Mouse (Mus musculus) cerebellum, adult 2 months (tissue): ENCODE results near the gene St3gal5. TPM values are rescaled to one million over a fixed set of nuclear protein-coding genes. Genes with fewer than 3 reads are reported as not detected.
A peak's percentile ranks its signal among the peaks of the same experiment; 100 is the strongest.

Source experiments
- DNase-seq, 2 experiments: peaks; one replicate each; pipeline ENCODE4 v3.0.0; 2021
- H3K27ac ChIP-seq: fragments of 200-500 bp; 2 replicates; pipeline ENCODE4 v1.5.1; 2012; ENCODE audit warnings: low read length, control low read depth, inconsistent platforms; ENCODE audit not compliant: insufficient read depth
- H3K27me3 ChIP-seq: fragments of 200-500 bp; 2 replicates; pipeline ENCODE4 v1.6.1; 2012; ENCODE audit warnings: inconsistent platforms, mild to moderate bottlenecking, low read length, moderate library complexity; ENCODE audit not compliant: control insufficient read depth, insufficient read depth
- H3K4me1 ChIP-seq: fragments of 200-500 bp; 2 replicates; pipeline ENCODE4 v1.6.1; 2011; ENCODE audit warnings: low read length; ENCODE audit not compliant: control insufficient read depth, insufficient read depth
- H3K4me3 ChIP-seq: fragments of 200-500 bp; replicated peaks from 2 replicates; pipeline ENCODE3; 2011; ENCODE audit warnings: mild to moderate bottlenecking, low read depth, low read length, control low read depth; ENCODE audit not compliant: insufficient read depth
- CTCF ChIP-seq: fragments of 200-500 bp; IDR thresholded peaks from 2 replicates; pipeline ENCODE4 v1.5.1; 2011; ENCODE audit warnings: low read depth, mild to moderate bottlenecking, control low read depth, low read length, moderate library complexity, borderline replicate concordance; ENCODE audit not compliant: insufficient read depth
- POLR2A ChIP-seq: fragments of 200-500 bp; IDR thresholded peaks from 2 replicates; pipeline ENCODE4 v1.6.1; 2011; ENCODE audit warnings: low read length, control low read depth, borderline replicate concordance; ENCODE audit not compliant: insufficient read depth
- whole genome bisulfite sequencing: fragments of 180-500 bp; shearing (Covaris S2); methylation state at CpG from one replicate; pipeline ENCODE4 v1.1.7; 2018; 5-methylcytosine and 5-hydroxymethylcytosine counted together
- polyA plus RNA-seq: library from polyadenylated mRNA; depleted of rRNA; stranded (reverse); fragments of >200 nt; gene quantifications from 2 replicates; pipeline ENCODE4 v1.2.3, GENCODE M21; 2012

Gene St3gal5
- polyA plus RNA-seq, 1 experiment = 129 TPM

GRCm38 (mm10) chr6:72100171-72100570 is 2.8 kb downstream of the St3gal5 start:
- Histone ChIP-seq H3K4me1 (peaks cover 22% of the 10 kb centered on the region), H3K4me3 (peak overlapping the region; percentile 99), H3K27me3 (no peaks in the 10 kb centered on the region), H3K27ac (peak overlapping the region; percentile 63; the same call in 1 of the 2 replicates)
- TF ChIP-seq CTCF (no peak), POLR2A (no peak)
- no peak for DNase-seq
- WGBS = 17% methylated on average over 5 of the region's 5 CpGs

GRCm38 (mm10) chr6:72100939-72101338 is 3.5 kb downstream of the St3gal5 start:
- Histone ChIP-seq H3K27me3 (no peaks in the 10 kb centered on the region), H3K27ac (peak overlapping the region; percentile 63), H3K4me1 (peaks cover 22% of the 10 kb centered on the region), H3K4me3 (peak overlapping the region; percentile 75)
- DNase-seq = no peak
- WGBS = 13% methylated on average over 8 of the region's 8 CpGs
- TF ChIP-seq POLR2A (no peak), CTCF (no peak)

GRCm38 (mm10) chr6:72101386-72101785 is 4.0 kb downstream of the St3gal5 start:
- DNase-seq = no peak
- Histone ChIP-seq H3K4me3 (peak overlapping the region; percentile 75), H3K27ac (peak overlapping the region; percentile 49; the same call in 1 of the 2 replicates), H3K27me3 (no peaks in the 10 kb centered on the region), H3K4me1 (peaks cover 22% of the 10 kb centered on the region)
- no peak for TF ChIP-seq POLR2A
- no peak for TF ChIP-seq CTCF
- WGBS = 6% methylated on average over 4 of the region's 4 CpGs

GRCm38 (mm10) chr6:72102066-72102465 is 4.7 kb downstream of the St3gal5 start:
- DNase-seq = no peak
- no peak for TF ChIP-seq CTCF
- peak overlapping the region; percentile 19 for H3K4me3 ChIP-seq
- H3K27me3 ChIP-seq = no peaks in the 10 kb centered on the region
- peaks cover 25% of the 10 kb centered on the region for H3K4me1 ChIP-seq
- no peak overlapping the region for H3K27ac ChIP-seq
- WGBS = 13% methylated on average over 5 of the region's 5 CpGs

- Histone ChIP-seq H3K27me3 (no peaks in the 10 kb centered on the region), H3K4me1 (peaks cover 36% of the 10 kb centered on the region), H3K4me3 (no peak overlapping the region), H3K27ac (no peak overlapping the region)
- 50% methylated on average over 7 of the region's 7 CpGs for WGBS
- no peak for DNase-seq
- TF ChIP-seq CTCF = no peak
- no peak for TF ChIP-seq POLR2A
Observed at GRCm38 (mm10) chr6:72104534-72104933, 7.1 kb downstream of the St3gal5 start.

- DNase-seq = peak in 1 of 2 experiments; percentile 45
- 9% methylated on average over 14 of the region's 14 CpGs for WGBS
- H3K27ac ChIP-seq = peak overlapping the region; percentile 59; the same call in 1 of the 2 replicates
Observed at GRCm38 (mm10) chr6:72108941-72109892, 11.8 kb downstream of the St3gal5 start.

GRCm38 (mm10) chr6:72110577-72110976 is 13.2 kb downstream of the St3gal5 start:
- TF ChIP-seq POLR2A (no peak), CTCF (no peak)
- DNase-seq = no peak
- H3K4me1 ChIP-seq = peaks cover 42% of the 10 kb centered on the region
- WGBS = 72% methylated on average over 3 of the region's 3 CpGs
- no peak overlapping the region for H3K4me3 ChIP-seq
- H3K27ac ChIP-seq = 0 out of 2 replicates have a peak overlapping the region, but pooled peaks have one; percentile 19
- no peaks in the 10 kb centered on the region for H3K27me3 ChIP-seq

More at GRCm38 (mm10) chr6:72108941-72109892, 11.8 kb downstream of the St3gal5 start:
- Histone ChIP-seq H3K4me3 (no peak overlapping the region), H3K27me3 (no peaks in the 10 kb centered on the region), H3K4me1 (peaks cover 31% of the 10 kb centered on the region)
- TF ChIP-seq POLR2A (no peak), CTCF (no peak)

- TF ChIP-seq CTCF (no peak), POLR2A (no peak)
- DNase-seq = no peak
- no peak overlapping the region for H3K27ac ChIP-seq
- peaks cover 50% of the 10 kb centered on the region for H3K4me1 ChIP-seq
- H3K27me3 ChIP-seq = no peaks in the 10 kb centered on the region
- H3K4me3 ChIP-seq = no peak overlapping the region
- 17% methylated on average over 6 of the region's 6 CpGs for WGBS
Observed at GRCm38 (mm10) chr6:72112575-72112974, 15.2 kb downstream of the St3gal5 start.
